Mouse (Mus musculus) kidney, postnatal 0 days (tissue): ENCODE data around the gene Mfsd2b. TPM values are rescaled to one million over a fixed set of nuclear protein-coding genes. Genes with fewer than 3 reads are reported as not detected.

Experiments
- ATAC-seq: fragments of 200-750 bp; cut with Nextera tagmentation; replicated peaks from 2 replicates; pipeline ENCODE4 v1.8.0; 2017; ENCODE audit warnings: low read depth, moderate number of reproducible peaks, moderate TSS enrichment, moderate library complexity; ENCODE audit not compliant: low FRiP score
- DNase-seq: peaks from one replicate; pipeline ENCODE4 v3.0.0-alpha.2; 2016; ENCODE audit warnings: low spot score
- H3K27ac ChIP-seq: fragments of 300-500 bp; sonication (generic); 2 replicates; pipeline ENCODE4 v1.5.1; 2014; ENCODE audit warnings: mild to moderate bottlenecking
- H3K27me3 ChIP-seq: fragments of 300-500 bp; sonication (generic); 2 replicates; pipeline ENCODE4 v1.6.1; 2014; ENCODE audit warnings: low read length, mixed read lengths; ENCODE audit not compliant: insufficient read depth
- H3K36me3 ChIP-seq: fragments of 300-500 bp; sonication (generic); 2 replicates; pipeline ENCODE4 v1.6.1; 2014; ENCODE audit warnings: low read length, mixed read lengths; ENCODE audit not compliant: insufficient read depth
- H3K4me1 ChIP-seq: fragments of 300-500 bp; sonication (generic); replicated peaks from 2 replicates; pipeline ENCODE4 v1.6.1; 2014; ENCODE audit warnings: antibody characterized with exemption, low read length, mixed read lengths; ENCODE audit not compliant: insufficient read depth
- H3K4me2 ChIP-seq: fragments of 300-500 bp; sonication (generic); 2 replicates; pipeline ENCODE4 v1.6.1; 2014; ENCODE audit warnings: mild to moderate bottlenecking, low read length, moderate library complexity, mixed read lengths
- H3K4me3 ChIP-seq: fragments of 300-500 bp; sonication (generic); replicated peaks from 2 replicates; pipeline ENCODE4 v1.5.1; 2014; ENCODE audit warnings: low read depth, low read length
- H3K9ac ChIP-seq: fragments of 300-500 bp; sonication (generic); 2 replicates; pipeline ENCODE4 v1.6.1; 2014; ENCODE audit warnings: low read depth, low read length
- H3K9me3 ChIP-seq: fragments of 300-500 bp; sonication (generic); replicated peaks from 2 replicates; pipeline ENCODE4 v1.6.1; 2016; ENCODE audit warnings: low read length, inconsistent platforms, mixed read lengths
- CTCF ChIP-seq: IDR thresholded peaks from 2 replicates; pipeline ENCODE4 v1.5.1; 2016; ENCODE audit warnings: antibody characterized with exemption, low read depth, mild to moderate bottlenecking, moderate library complexity
- WGBS: fragments of 180-500 bp; shearing (Covaris S2); extraction: QIAGEN DNeasy Blood & Tissue Kit; methylation state at CpG from one replicate; pipeline ENCODE4 v1.1.7; 2014; 5-methylcytosine and 5-hydroxymethylcytosine counted together
- polyA plus RNA-seq: library from polyadenylated mRNA; unstranded; fragments of >200 nt; fragmentation: Nextera tagmentation; extraction: Ambion mirVana; gene quantifications from 2 replicates; pipeline ENCODE4 v1.2.1, GENCODE M21; 2015

The Mfsd2b gene
- polyA plus RNA-seq, 1 experiment from 2014 or later: 0.41 TPM

GRCm38 (mm10) chr12:4863654-4864337, 10.4 kb downstream of the Mfsd2b start:
- Histone ChIP-seq H3K27me3 (no peaks in the 10 kb centered on the region), H3K4me3 (no peak overlapping the region), H3K9me3 (no peaks in the 10 kb centered on the region), H3K4me2 (no peak overlapping the region), H3K4me1 (peaks cover 9% of the 10 kb centered on the region; the same call in 1 of the 2 replicates), H3K36me3 (no peaks in the 10 kb centered on the region), H3K27ac (no peak overlapping the region), H3K9ac (no peak overlapping the region)
- no peak for TF ChIP-seq CTCF
- ATAC-seq: peak; percentile 88
- DNase-seq: peak; percentile 79
- WGBS: 52% methylated on average over 4 of the region's 4 CpGs

- H3K36me3 ChIP-seq: no peaks in the 10 kb centered on the region
- H3K9ac ChIP-seq: no peak overlapping the region
- WGBS: 89% methylated on average over 4 of the region's 4 CpGs
- H3K9me3 ChIP-seq: no peaks in the 10 kb centered on the region
- H3K27me3 ChIP-seq: no peaks in the 10 kb centered on the region
- TF ChIP-seq CTCF: peak; percentile 33; the same call in 1 of the 2 replicates
- H3K4me1 ChIP-seq: peaks cover 9% of the 10 kb centered on the region; the same call in 1 of the 2 replicates
- H3K27ac ChIP-seq: no peak overlapping the region
- ATAC-seq (no peak), DNase-seq (no peak)
- H3K4me3 ChIP-seq: no peak overlapping the region
- no peak overlapping the region for H3K4me2 ChIP-seq
Observed at GRCm38 (mm10) chr12:4862672-4863071, 11.5 kb downstream of the Mfsd2b start.

- 46% methylated on average over 11 of the region's 11 CpGs for WGBS
- no peak overlapping the region for H3K4me2 ChIP-seq
- TF ChIP-seq CTCF: no peak
- H3K27ac ChIP-seq: no peak overlapping the region
- no peak for DNase-seq
- no peak for ATAC-seq
- peaks cover 9% of the 10 kb centered on the region; the same call in 1 of the 2 replicates for H3K4me1 ChIP-seq
- H3K4me3 ChIP-seq: no peak overlapping the region
- 0 out of 2 replicates have a peak, but pooled peaks cover 6% of the 10 kb centered on the region for H3K36me3 ChIP-seq
- no peaks in the 10 kb centered on the region for H3K27me3 ChIP-seq
- no peak overlapping the region for H3K9ac ChIP-seq
- H3K9me3 ChIP-seq: no peaks in the 10 kb centered on the region
Observed at GRCm38 (mm10) chr12:4859241-4859914, 14.8 kb downstream of the Mfsd2b start.

GRCm38 (mm10) chr12:4856834-4857233, 17.3 kb downstream of the Mfsd2b start:
- ATAC-seq: no peak
- peak; percentile 35; the same call in 1 of the 2 replicates for TF ChIP-seq CTCF

GRCm38 (mm10) chr12:4856160-4856559, 18.0 kb downstream of the Mfsd2b start:
- Histone ChIP-seq H3K4me3 (no peak overlapping the region), H3K9ac (no peak overlapping the region), H3K9me3 (no peaks in the 10 kb centered on the region), H3K4me1 (no peaks in the 10 kb centered on the region), H3K27me3 (no peaks in the 10 kb centered on the region), H3K4me2 (no peak overlapping the region), H3K36me3 (0 out of 2 replicates have a peak, but pooled peaks cover 6% of the 10 kb centered on the region), H3K27ac (no peak overlapping the region)
- ATAC-seq: no peak
- DNase-seq: no peak
- peak; percentile 49 for TF ChIP-seq CTCF
- WGBS: 97% methylated on average over 5 of the region's 5 CpGs

More at GRCm38 (mm10) chr12:4856834-4857233, 17.3 kb downstream of the Mfsd2b start:
- Histone ChIP-seq H3K36me3 (0 out of 2 replicates have a peak, but pooled peaks cover 6% of the 10 kb centered on the region), H3K27me3 (no peaks in the 10 kb centered on the region), H3K4me1 (no peaks in the 10 kb centered on the region), H3K9ac (no peak overlapping the region), H3K4me3 (no peak overlapping the region), H3K27ac (no peak overlapping the region), H3K4me2 (no peak overlapping the region), H3K9me3 (no peaks in the 10 kb centered on the region)
- no peak for DNase-seq
- WGBS: 93% methylated on average over 2 of the region's 2 CpGs

GRCm38 (mm10) chr12:4843741-4844140, 30.4 kb downstream of the Mfsd2b start:
- Histone ChIP-seq H3K27ac (no peak overlapping the region; the same call in 1 of the 2 replicates), H3K4me2 (peak overlapping the region; percentile 55), H3K27me3 (no peaks in the 10 kb centered on the region), H3K4me1 (0 out of 2 replicates have a peak, but pooled peaks cover 13% of the 10 kb centered on the region), H3K4me3 (peak overlapping the region; percentile 62), H3K36me3 (no peaks in the 10 kb centered on the region), H3K9ac (peak overlapping the region; percentile 47), H3K9me3 (no peaks in the 10 kb centered on the region)
- ATAC-seq (peak; percentile 43; the same call in 1 of the 2 replicates), DNase-seq (peak; percentile 34)
- TF ChIP-seq CTCF: no peak
- WGBS: 0% methylated on average over 12 of the region's 12 CpGs
